Mouse (Mus musculus): Measurements from ENCODE around the gene Traf2. TPM values are rescaled to one million over a fixed set of nuclear protein-coding genes. Genes with fewer than 3 reads are reported as not detected.

The Traf2 gene
- polyA plus RNA-seq, 1 experiment = 15.7 TPM

Other genes starting within 250 kb of the Traf2 start
- 1.1 TPM in 2 replicates for gene Grin1, start 227.8 kb downstream of the Traf2 start, polyA plus RNA-seq (2012; rRNA removed)
- 15.2 and 22.8 TPM in 2 replicates for gene Man1b1, start 214.6 kb downstream of the Traf2 start, polyA plus RNA-seq (2012; rRNA removed)
- 36.0 and 37.3 TPM in 2 replicates for gene Dpp7, start 190.6 kb downstream of the Traf2 start, polyA plus RNA-seq (2012; rRNA removed)
- gene Uap1l1, start 181.3 kb downstream of the Traf2 start, polyA plus RNA-seq (2012; rRNA removed) = 36.8 and 38.3 TPM in 2 replicates
- 1.6 and 2.5 TPM in 2 replicates for gene Sapcd2, start 174.6 kb downstream of the Traf2 start, polyA plus RNA-seq (2012; rRNA removed)
- gene Entpd2, start 151.1 kb downstream of the Traf2 start, polyA plus RNA-seq (2012; rRNA removed) = 104 and 107 TPM in 2 replicates
- gene Npdc1, start 147.6 kb downstream of the Traf2 start, polyA plus RNA-seq (2012; rRNA removed) = 103 and 126 TPM in 2 replicates
- 0.19 and 0.29 TPM in 2 replicates for gene Fut7, start 123.7 kb downstream of the Traf2 start, polyA plus RNA-seq (2012; rRNA removed)
- 6.3 and 16.4 TPM in 2 replicates for gene Abca2, start 118.2 kb downstream of the Traf2 start, polyA plus RNA-seq (2012; rRNA removed)
- 0.69 and 2.2 TPM in 2 replicates for gene Clic3, start 90.1 kb downstream of the Traf2 start, polyA plus RNA-seq (2012; rRNA removed)
- 50.8 and 61.1 TPM in 2 replicates for gene Paxx, start 85.8 kb downstream of the Traf2 start, polyA plus RNA-seq (2012; rRNA removed)
- gene Ptgds, start 76.9 kb downstream of the Traf2 start, polyA plus RNA-seq (2012; rRNA removed) = 0.38 and 0.74 TPM in 2 replicates
- not detected in 2 replicates for gene Lcn12, start 53.0 kb downstream of the Traf2 start, polyA plus RNA-seq (2012; rRNA removed)
- 15.1 and 36.1 TPM in 2 replicates for gene Fbxw5, start 46.2 kb downstream of the Traf2 start, polyA plus RNA-seq (2012; rRNA removed)
- 2.3 and 2.4 TPM in 2 replicates for gene C8g, start 45.2 kb downstream of the Traf2 start, polyA plus RNA-seq (2012; rRNA removed)
- gene Edf1, start 10.9 kb upstream of the Traf2 start, polyA plus RNA-seq (2012; rRNA removed) = 222 and 224 TPM in 2 replicates
- gene Mamdc4, start 27.9 kb upstream of the Traf2 start, polyA plus RNA-seq (2012; rRNA removed) = 1.3 and 1.4 TPM in 2 replicates
- 64.2 and 75.6 TPM in 2 replicates for gene Phpt1, start 28.3 kb upstream of the Traf2 start, polyA plus RNA-seq (2012; rRNA removed)
- gene Ajm1, start 34.8 kb upstream of the Traf2 start, polyA plus RNA-seq (2012; rRNA removed) = 0.47 and 0.57 TPM in 2 replicates
- 66.5 and 73.8 TPM in 2 replicates for gene Rabl6, start 61.6 kb upstream of the Traf2 start, polyA plus RNA-seq (2012; rRNA removed)
- not detected in 2 replicates for gene Ccdc183, start 70.7 kb upstream of the Traf2 start, polyA plus RNA-seq (2012; rRNA removed)
- gene Tmem141, start 75.1 kb upstream of the Traf2 start, polyA plus RNA-seq (2012; rRNA removed) = 55.4 and 59.7 TPM in 2 replicates
- 22.9 and 30.6 TPM in 2 replicates for gene Fcna, start 81.1 kb upstream of the Traf2 start, polyA plus RNA-seq (2012; rRNA removed)
- gene Lcn8, start 106.2 kb upstream of the Traf2 start, polyA plus RNA-seq (2012; rRNA removed) = 0.94 and 1.8 TPM in 2 replicates
- 0.32 TPM in 1 of 2 replicates, not detected in the other for gene Lcn5, start 111.0 kb upstream of the Traf2 start, polyA plus RNA-seq (2012; rRNA removed)
- gene Lcn6, start 129.8 kb upstream of the Traf2 start, polyA plus RNA-seq (2012; rRNA removed) = 0.36 and 0.63 TPM in 2 replicates
- gene Lcn10, start 135.8 kb upstream of the Traf2 start, polyA plus RNA-seq (2012; rRNA removed) = 0.06 TPM in 1 of 2 replicates, not detected in the other
- gene Obp2a, start 153.1 kb upstream of the Traf2 start, polyA plus RNA-seq (2012; rRNA removed) = not detected in 2 replicates
- 30.9 and 41.7 TPM in 2 replicates for gene Bmyc, start 159.8 kb upstream of the Traf2 start, polyA plus RNA-seq (2012; rRNA removed)
- gene Obp2b, start 190.1 kb upstream of the Traf2 start, polyA plus RNA-seq (2012; rRNA removed) = not detected in 2 replicates
- not detected in 2 replicates for gene Lcn3, start 218.6 kb upstream of the Traf2 start, polyA plus RNA-seq (2012; rRNA removed)
- gene Lcn11, start 230.1 kb upstream of the Traf2 start, polyA plus RNA-seq (2012; rRNA removed) = not detected in 2 replicates
- gene Gm13539, start 235.3 kb upstream of the Traf2 start, polyA plus RNA-seq (2012; rRNA removed) = not detected in 2 replicates